Mouse (Mus musculus): Measurements from ENCODE around the gene Timm9. TPM values are rescaled to one million over a fixed set of nuclear protein-coding genes. Genes with fewer than 3 reads are reported as not detected.

The Timm9 gene
- polyA plus RNA-seq, 1 experiment from 2014 or later, result 74.1 TPM

DNA sequence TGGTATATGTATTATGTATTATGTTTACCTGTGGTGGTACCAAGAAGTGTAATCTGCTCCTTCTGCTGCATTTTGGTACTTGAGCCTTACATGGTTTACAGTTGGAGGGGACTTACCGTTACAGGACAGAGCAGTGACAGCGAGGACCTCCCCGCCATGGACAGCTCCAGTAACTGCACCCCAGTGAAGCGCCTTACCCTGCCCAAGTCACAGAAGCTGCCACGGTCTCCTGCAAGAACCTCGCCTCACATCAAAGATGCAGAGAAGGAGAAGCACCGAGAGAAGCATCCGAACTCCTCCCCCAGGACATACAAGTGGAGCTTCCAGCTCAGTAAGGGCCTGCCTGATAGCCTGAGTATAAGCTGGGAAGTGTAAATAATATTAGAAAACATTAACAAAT lies 50.2 kb downstream of the Timm9 start:
- H3K9ac ChIP-seq (replicated peaks; ENCODE audit: low read length), result no peak overlapping the region
- no peaks in the 10 kb centered on the region for H3K27me3 ChIP-seq (ENCODE audit: control insufficient read depth, insufficient read depth, low read length)
- H3K9me3 ChIP-seq (replicated peaks; ENCODE audit: control insufficient read depth, low read length), result no peaks in the 10 kb centered on the region
- no peak overlapping the region for H3K4me2 ChIP-seq (ENCODE audit: low read depth, low read length)
- WGBS, result 90% methylated on average over 8 of the region's 8 CpGs
- no peak overlapping the region for H3K27ac ChIP-seq (replicated peaks; ENCODE audit: low read depth, low read length)
- peaks cover 3% of the 10 kb centered on the region; the same call in 1 of the 2 replicates for H3K36me3 ChIP-seq (replicated peaks; ENCODE audit: control insufficient read depth, insufficient read depth, low read depth, low read length)
- H3K4me1 ChIP-seq (ENCODE audit: control insufficient read depth, insufficient read depth, low read length), result no peaks in the 10 kb centered on the region
- no peak overlapping the region for H3K4me3 ChIP-seq (ENCODE audit: low read depth, low read length)
- no peak for ATAC-seq (replicated peaks; ENCODE audit: insufficient number of reproducible peaks, low FRiP score, low TSS enrichment, low read depth)
- DNase-seq (ENCODE audit: low spot score), result no peak

Other genes with a start within 250 kb of the Timm9 start
- gene Actr10, start 198.8 kb downstream of the Timm9 start, polyA plus RNA-seq (2014; fragmentation: Nextera tagmentation; extraction: Ambion mirVana), result 282 and 305 TPM in 2 replicates
- gene Psma3, start 162.1 kb downstream of the Timm9 start, polyA plus RNA-seq (2014; fragmentation: Nextera tagmentation; extraction: Ambion mirVana), result 743 and 805 TPM in 2 replicates
- 30.3 and 33.9 TPM in 2 replicates for gene Arid4a, start 120.7 kb downstream of the Timm9 start, polyA plus RNA-seq (2014; fragmentation: Nextera tagmentation; extraction: Ambion mirVana)
- gene Tomm20l, start 25.3 kb downstream of the Timm9 start, polyA plus RNA-seq (2014; fragmentation: Nextera tagmentation; extraction: Ambion mirVana), result not detected in 2 replicates
- gene 2700049A03Rik, start 164 bp upstream of the Timm9 start, polyA plus RNA-seq (2014; fragmentation: Nextera tagmentation; extraction: Ambion mirVana), result 18.0 and 19.0 TPM in 2 replicates
- 26.6 and 28.6 TPM in 2 replicates for gene Dact1, start 173.2 kb upstream of the Timm9 start, polyA plus RNA-seq (2014; fragmentation: Nextera tagmentation; extraction: Ambion mirVana)

Measured in embryonic facial prominence, embryonic 11.5 days (tissue).